Mouse (Mus musculus): ENCODE data around the gene Nmnat2. TPM values are rescaled to one million over a fixed set of nuclear protein-coding genes. Genes with fewer than 3 reads are reported as not detected.

The Nmnat2 gene
- polyA plus RNA-seq, 1 experiment from 2014 or later: 37.7 TPM

DNA sequence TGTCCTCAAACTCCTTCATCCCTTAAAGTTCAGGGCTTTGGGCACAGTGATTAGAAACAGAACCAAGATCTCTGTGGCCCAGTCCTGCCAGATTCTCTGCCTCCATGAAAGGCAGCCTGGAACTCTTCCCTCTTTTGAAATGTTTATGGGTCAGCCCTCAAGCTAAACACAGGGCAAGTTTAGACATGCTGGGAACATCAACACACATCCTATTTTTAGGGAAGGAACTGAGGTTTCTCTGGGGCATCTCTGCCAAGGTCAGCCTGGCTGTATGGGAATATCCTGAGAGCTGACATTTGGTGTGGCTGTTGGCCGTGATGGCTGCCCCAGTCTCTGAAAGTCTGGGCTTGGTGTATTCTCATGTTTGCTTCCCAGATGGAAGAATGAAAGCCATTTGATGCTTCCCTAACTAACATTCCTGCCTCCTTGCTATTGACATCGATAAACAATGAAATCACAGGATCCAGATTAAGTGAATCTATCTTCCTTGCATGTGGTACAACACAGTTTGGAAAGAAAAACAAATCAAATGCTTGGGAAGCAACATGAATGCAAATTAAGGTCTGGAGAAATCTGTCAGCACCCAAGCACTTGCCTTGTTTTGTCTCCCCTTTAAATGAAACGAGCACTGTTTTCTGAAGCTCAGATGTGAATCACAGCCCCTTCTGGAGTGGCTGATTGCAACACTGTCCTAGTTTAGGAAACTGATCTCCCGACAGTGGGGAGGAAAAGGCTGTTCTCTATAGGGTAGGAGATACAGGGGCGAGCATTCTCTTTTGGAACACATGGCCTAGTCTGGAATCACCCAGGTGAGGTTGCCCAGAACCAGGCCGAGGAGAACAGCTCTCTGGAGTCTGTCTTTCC is 37.7 kb downstream of the Nmnat2 start:
- H3K27me3 ChIP-seq: no peaks in the 10 kb centered on the region
- H3K4me2 ChIP-seq (replicated peaks): no peak overlapping the region
- H3K4me3 ChIP-seq: no peak overlapping the region
- no peak for ATAC-seq (ENCODE audit: low FRiP score)
- no peaks in the 10 kb centered on the region for H3K9me3 ChIP-seq (replicated peaks)
- H3K36me3 ChIP-seq: no peaks in the 10 kb centered on the region
- H3K4me1 ChIP-seq: no peaks in the 10 kb centered on the region
- WGBS: 57% methylated on average over 6 of the region's 6 CpGs
- H3K9ac ChIP-seq: no peak overlapping the region
- no peak overlapping the region for H3K27ac ChIP-seq

DNA sequence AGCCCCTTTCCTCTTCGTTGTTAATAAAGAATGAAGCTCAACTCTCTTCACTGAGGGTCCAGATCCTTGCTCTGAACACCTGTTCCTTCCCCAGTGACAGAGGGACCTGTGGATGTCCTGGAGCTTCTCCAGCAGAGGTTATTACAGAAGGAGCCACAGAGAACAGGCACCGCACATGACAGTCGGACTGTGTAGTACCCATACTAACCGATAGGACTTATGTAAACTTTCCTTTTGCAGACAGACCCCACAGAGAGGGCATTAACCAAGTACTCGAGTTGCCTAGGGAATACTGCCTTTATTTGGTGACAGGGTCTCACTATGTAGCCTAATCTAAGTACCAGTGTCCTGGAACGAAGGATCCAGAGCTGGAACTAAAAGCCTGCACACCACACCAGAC is 39.0 kb downstream of the Nmnat2 start:
- no peak overlapping the region for H3K9ac ChIP-seq
- no peaks in the 10 kb centered on the region for H3K27me3 ChIP-seq
- H3K4me3 ChIP-seq: no peak overlapping the region
- H3K27ac ChIP-seq: no peak overlapping the region
- ATAC-seq (ENCODE audit: low FRiP score): no peak
- no peaks in the 10 kb centered on the region for H3K9me3 ChIP-seq (replicated peaks)
- no peaks in the 10 kb centered on the region for H3K4me1 ChIP-seq
- H3K4me2 ChIP-seq (replicated peaks): no peak overlapping the region
- 80% methylated on average over 6 of the region's 6 CpGs for WGBS
- no peaks in the 10 kb centered on the region for H3K36me3 ChIP-seq

DNA sequence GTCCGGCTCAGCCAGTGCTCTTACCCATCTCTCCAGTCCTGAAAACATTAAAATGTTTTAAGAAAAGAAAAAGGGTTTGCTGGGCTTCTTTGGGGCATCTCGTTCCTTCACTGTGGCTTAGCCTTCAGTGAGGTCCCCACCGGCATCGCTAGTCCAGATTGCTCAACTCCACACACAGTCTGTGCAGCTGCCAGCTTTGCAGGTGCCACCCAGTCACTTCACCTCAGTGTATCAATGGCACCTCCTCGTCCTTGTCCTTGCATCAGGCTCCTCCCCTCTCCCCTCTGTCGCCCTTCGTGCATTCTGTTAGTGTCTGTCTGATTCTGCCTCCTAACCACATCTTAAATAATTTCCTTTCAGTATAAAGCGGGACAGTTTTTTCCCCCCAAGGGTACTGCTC is 45.2 kb downstream of the Nmnat2 start:
- no peak for ATAC-seq (ENCODE audit: low FRiP score)
- Histone ChIP-seq H3K4me3 (no peak overlapping the region), H3K36me3 (no peaks in the 10 kb centered on the region), H3K4me2 (replicated peaks) (no peak overlapping the region), H3K9me3 (replicated peaks) (no peaks in the 10 kb centered on the region), H3K27ac (no peak overlapping the region), H3K9ac (no peak overlapping the region), H3K4me1 (no peaks in the 10 kb centered on the region), H3K27me3 (no peaks in the 10 kb centered on the region)
- 80% methylated on average over 8 of the region's 8 CpGs for WGBS

DNA sequence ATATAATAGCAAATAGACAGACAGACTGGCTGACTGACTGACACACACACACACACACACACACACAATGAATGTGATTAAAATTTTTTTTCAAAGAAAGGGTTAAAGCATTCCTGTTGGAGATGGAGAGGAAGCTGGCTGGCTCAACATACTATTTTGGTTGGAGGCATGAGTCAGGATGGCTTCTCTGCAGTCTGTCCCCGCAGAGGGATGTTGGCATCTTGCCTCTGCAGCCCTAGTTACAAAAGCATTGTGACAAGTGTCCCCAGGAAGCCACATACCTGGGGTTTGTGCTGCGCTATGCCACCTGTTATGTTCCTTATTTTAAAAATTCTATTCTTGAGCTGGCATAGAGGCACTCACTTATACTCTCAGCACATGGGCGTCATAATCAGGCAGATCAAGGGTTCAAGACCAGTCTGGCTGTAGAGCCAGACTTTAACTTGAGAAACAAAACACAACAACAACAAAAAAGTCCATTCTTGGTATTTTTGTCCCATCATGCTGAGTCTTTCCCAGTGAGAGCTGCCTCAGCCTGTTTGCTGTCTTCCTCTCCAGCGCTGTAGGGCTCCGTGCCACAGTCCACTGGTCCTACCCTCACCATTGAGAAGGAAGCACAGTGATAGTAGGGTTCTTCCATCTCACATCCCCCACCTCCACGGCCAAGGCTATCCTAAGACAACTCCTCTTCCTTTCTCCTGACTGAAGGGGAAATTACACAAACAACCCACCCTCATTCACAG is 45.9 kb downstream of the Nmnat2 start:
- Histone ChIP-seq H3K4me3 (no peak overlapping the region), H3K9me3 (replicated peaks) (no peaks in the 10 kb centered on the region), H3K36me3 (no peaks in the 10 kb centered on the region), H3K27me3 (no peaks in the 10 kb centered on the region), H3K4me1 (no peaks in the 10 kb centered on the region), H3K27ac (no peak overlapping the region), H3K4me2 (replicated peaks) (no peak overlapping the region), H3K9ac (no peak overlapping the region)
- 86% methylated on average over 6 of the region's 6 CpGs for WGBS
- no peak for ATAC-seq (ENCODE audit: low FRiP score)

DNA sequence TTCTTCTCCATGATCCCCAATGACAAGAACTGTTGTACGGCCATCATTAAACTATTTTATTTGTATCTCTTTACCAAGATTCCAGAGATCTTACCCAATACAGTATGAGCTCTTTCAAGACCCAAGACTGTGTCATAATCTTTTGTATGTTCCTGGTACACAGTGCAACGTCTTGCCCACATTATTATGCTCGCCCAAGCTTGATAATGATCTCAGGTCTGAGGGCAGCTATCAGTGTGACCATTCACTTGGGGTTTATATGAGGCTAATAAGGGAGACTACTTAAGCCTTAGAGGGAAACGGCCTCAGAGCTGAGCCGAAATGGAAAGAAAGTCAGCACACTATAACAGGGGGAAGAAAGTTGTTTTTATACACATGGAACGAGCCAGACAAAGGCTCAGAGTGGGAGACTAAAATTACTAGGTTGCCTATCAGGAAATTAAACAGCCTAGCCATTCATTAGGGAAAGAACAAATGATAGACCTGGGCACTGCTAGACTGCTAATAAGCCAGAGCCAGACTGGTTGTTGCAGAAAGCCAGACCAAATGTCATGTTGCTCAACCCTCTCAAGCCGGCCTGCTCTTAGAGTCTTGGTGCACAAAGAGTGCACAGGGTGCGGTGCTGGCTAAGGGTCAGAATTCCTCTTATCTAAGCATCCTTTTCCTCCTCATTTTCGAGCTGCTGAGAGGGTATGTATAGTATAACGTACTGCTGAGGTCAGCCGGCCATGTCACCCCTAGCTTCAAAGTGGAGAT is 47.7 kb downstream of the Nmnat2 start:
- H3K4me1 ChIP-seq: no peaks in the 10 kb centered on the region
- H3K27ac ChIP-seq: no peak overlapping the region
- WGBS: 82% methylated on average over 11 of the region's 11 CpGs
- no peak overlapping the region for H3K9ac ChIP-seq
- no peaks in the 10 kb centered on the region for H3K27me3 ChIP-seq
- H3K4me3 ChIP-seq: no peak overlapping the region
- no peak overlapping the region for H3K4me2 ChIP-seq (replicated peaks)
- no peaks in the 10 kb centered on the region for H3K36me3 ChIP-seq
- no peak for ATAC-seq (ENCODE audit: low FRiP score)
- no peaks in the 10 kb centered on the region for H3K9me3 ChIP-seq (replicated peaks)

DNA sequence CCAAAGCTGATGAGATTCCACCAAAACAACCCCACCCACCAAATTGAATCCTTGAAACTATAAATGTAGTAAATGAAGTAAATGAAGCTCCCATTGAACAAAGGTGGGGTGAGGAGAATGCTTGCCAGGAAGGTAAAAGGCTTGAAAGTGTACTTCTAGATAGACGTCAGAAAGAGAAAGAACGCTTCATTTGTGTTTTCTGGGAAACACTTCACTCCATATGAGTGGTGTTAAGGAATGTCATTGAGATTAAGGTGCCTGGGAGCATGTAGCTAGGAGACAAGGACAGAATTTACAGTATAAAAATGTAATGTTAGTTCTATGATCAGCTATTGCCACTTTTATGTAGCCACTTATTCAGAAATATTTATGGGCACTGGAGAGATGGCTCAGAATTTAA is 49.7 kb downstream of the Nmnat2 start:
- no peak overlapping the region for H3K4me3 ChIP-seq
- no peaks in the 10 kb centered on the region for H3K9me3 ChIP-seq (replicated peaks)
- WGBS: 91% methylated on average over 2 of the region's 2 CpGs
- ATAC-seq (ENCODE audit: low FRiP score): no peak
- no peaks in the 10 kb centered on the region for H3K4me1 ChIP-seq
- no peak overlapping the region for H3K9ac ChIP-seq
- no peaks in the 10 kb centered on the region for H3K36me3 ChIP-seq
- no peak overlapping the region for H3K4me2 ChIP-seq (replicated peaks)
- no peak overlapping the region for H3K27ac ChIP-seq
- no peaks in the 10 kb centered on the region for H3K27me3 ChIP-seq

DNA sequence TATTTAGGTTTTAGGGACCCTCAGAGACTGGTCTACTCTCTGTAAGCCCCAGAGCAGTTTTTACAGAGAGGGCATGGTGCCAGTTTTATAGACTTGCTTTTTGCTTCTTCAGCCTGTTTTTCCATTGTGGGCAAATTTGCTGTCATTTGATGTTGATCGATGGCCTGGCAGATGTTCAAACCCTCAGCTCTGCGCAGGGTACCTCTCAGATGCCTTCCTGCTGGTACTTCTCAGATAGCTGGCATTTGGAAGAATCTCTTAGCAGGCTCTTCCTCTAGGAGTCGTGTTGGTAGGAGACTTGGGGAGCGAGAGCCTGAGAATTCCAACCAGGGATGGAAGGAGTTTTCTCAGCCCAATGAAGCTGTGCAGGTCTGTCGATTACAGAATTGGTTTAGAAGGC is 51.3 kb downstream of the Nmnat2 start:
- Histone ChIP-seq H3K4me2 (replicated peaks) (no peak overlapping the region), H3K9me3 (replicated peaks) (no peaks in the 10 kb centered on the region), H3K27me3 (no peaks in the 10 kb centered on the region), H3K36me3 (no peaks in the 10 kb centered on the region), H3K9ac (no peak overlapping the region), H3K4me1 (no peaks in the 10 kb centered on the region), H3K27ac (no peak overlapping the region), H3K4me3 (no peak overlapping the region)
- no peak for ATAC-seq (ENCODE audit: low FRiP score)
- 78% methylated on average over 5 of the region's 5 CpGs for WGBS

DNA sequence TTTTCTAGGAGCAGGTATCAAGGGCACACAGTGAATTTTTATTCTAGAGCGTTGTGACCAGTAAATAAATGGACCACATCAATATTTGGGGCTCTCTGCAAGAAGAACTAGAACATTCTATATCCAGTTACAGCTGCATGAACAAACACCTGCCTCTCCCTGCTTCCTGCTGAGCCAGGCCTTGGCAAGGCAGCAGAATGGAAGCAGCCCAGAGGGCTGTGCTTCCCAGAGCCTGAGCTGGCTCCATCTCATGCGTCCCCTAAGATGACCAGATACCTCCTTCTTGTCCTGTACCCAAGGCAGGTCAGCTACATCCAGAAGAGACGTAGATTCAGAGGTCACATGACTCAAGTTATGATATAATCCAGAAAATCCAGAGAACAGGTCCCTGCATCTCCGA is 52.0 kb downstream of the Nmnat2 start:
- 85% methylated on average over 4 of the region's 4 CpGs for WGBS

DNA sequence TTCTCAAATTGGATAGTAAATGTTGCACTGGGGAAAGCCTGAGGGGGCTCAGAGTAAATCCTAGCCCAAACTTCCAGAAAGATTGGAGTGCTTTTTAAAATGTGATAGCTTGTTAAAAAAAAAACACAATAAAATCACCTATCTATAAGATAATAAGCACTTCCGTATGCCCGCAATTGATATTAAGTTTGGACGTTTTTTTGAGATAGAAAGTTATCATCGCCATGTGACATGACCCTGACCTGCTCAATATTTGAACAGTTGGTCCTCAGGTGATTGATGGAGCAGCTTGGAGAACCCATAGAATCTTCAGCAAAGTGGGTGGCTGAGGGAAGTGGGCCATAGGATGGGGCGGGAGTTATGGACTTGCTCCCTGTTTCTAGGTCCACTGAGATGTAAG is 52.5 kb downstream of the Nmnat2 start:
- Histone ChIP-seq H3K27ac (no peak overlapping the region), H3K9ac (no peak overlapping the region), H3K27me3 (no peaks in the 10 kb centered on the region), H3K36me3 (no peaks in the 10 kb centered on the region), H3K4me1 (peaks cover 3% of the 10 kb centered on the region; the same call in 1 of the 2 replicates), H3K4me3 (no peak overlapping the region), H3K9me3 (replicated peaks) (no peaks in the 10 kb centered on the region), H3K4me2 (replicated peaks) (no peak overlapping the region)
- WGBS: 94% methylated on average over 5 of the region's 5 CpGs
- no peak for ATAC-seq (ENCODE audit: low FRiP score)

More for the DNA sequence above, 52.0 kb downstream of the Nmnat2 start:
- H3K27ac ChIP-seq: no peak overlapping the region
- ATAC-seq (ENCODE audit: low FRiP score): no peak
- no peak overlapping the region for H3K9ac ChIP-seq
- H3K36me3 ChIP-seq: no peaks in the 10 kb centered on the region
- H3K4me1 ChIP-seq: peaks cover 3% of the 10 kb centered on the region; the same call in 1 of the 2 replicates
- H3K4me2 ChIP-seq (replicated peaks): no peak overlapping the region
- H3K27me3 ChIP-seq: no peaks in the 10 kb centered on the region
- no peak overlapping the region for H3K4me3 ChIP-seq
- H3K9me3 ChIP-seq (replicated peaks): no peaks in the 10 kb centered on the region

DNA sequence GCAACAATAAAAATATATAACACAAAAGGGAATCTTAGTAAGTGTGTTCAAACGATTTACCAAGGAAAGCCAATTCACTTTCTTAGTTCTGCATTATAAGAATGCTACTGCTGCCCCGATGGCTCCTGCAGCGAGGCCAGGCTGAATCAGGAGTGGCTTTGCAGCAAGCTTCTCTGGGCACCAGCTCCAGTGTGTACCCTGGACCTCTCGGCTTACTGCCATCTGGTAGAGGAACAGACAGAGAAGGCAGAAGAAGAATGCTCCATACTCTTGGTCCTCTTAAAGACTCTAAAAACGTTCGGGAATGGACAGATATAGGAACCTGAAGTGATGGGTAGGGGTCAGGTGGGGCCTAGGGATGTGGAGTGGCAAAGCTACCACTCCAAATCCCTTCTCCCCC is 53.0 kb downstream of the Nmnat2 start:
- H3K9me3 ChIP-seq (replicated peaks): no peaks in the 10 kb centered on the region
- no peak for ATAC-seq (ENCODE audit: low FRiP score)
- H3K36me3 ChIP-seq: no peaks in the 10 kb centered on the region
- H3K27ac ChIP-seq: no peak overlapping the region
- no peak overlapping the region for H3K9ac ChIP-seq
- H3K4me2 ChIP-seq (replicated peaks): no peak overlapping the region
- H3K4me1 ChIP-seq: peaks cover 3% of the 10 kb centered on the region; the same call in 1 of the 2 replicates
- H3K4me3 ChIP-seq: no peak overlapping the region
- no peaks in the 10 kb centered on the region for H3K27me3 ChIP-seq
- WGBS: 88% methylated on average over 6 of the region's 6 CpGs

DNA sequence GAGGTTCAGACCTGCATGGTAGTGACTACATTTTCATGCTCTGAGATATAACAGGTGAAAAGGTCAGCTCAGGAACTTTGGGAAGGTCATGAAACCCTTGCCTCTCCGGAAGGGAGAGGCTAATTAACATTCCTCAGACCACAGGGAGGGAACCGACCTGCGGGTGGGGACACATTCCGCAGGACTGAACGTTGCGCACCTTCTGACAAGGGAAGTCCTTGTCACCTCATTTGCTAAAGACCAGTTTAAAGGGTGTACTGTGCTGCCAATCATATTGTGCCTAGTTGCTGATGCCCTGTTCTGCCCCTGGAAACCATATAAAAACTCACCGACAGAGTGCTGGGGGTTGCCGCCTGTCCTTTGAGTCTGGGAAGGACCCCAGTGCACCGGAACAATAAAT is 54.5 kb downstream of the Nmnat2 start:
- Histone ChIP-seq H3K4me2 (replicated peaks) (no peak overlapping the region), H3K4me3 (no peak overlapping the region), H3K36me3 (no peaks in the 10 kb centered on the region), H3K27ac (no peak overlapping the region), H3K27me3 (no peaks in the 10 kb centered on the region), H3K9me3 (replicated peaks) (no peaks in the 10 kb centered on the region), H3K4me1 (peaks cover 10% of the 10 kb centered on the region), H3K9ac (no peak overlapping the region)
- 73% methylated on average over 9 of the region's 9 CpGs for WGBS
- ATAC-seq (ENCODE audit: low FRiP score): no peak
